Mouse (Mus musculus): ENCODE results near the gene Gm21870.
"Not testable (repeated sequence)": the region's sequence is repeated elsewhere in the genome, so short reads cannot be mapped to it uniquely, and the experiment has no call there.

Gm21870 gene

DNA sequence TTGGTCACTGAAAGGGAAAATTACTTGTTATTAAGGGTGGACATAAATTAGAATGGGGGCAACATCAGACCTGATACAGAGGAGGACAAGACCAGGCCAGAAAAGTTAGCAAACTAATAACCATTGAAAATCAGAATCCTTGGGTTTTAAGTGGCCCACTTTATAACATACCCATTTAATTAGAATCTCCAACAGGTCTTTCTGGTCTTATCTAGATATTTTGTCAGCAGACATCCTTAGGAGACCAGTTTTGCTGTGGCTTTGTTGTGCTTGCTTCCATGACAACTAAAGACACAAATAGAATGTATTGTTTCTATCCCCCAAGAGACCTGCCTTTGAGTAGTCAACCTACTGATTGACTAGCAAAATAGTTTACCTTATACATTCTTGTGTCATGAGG, at the start of gene Gm21870:
Gm21870 (minus strand) TSS at position 101 of the 400 bp plus-strand sequence.
- DNase-seq (ENCODE audit: low read depth, low spot score) = not testable (repeated sequence)

DNA sequence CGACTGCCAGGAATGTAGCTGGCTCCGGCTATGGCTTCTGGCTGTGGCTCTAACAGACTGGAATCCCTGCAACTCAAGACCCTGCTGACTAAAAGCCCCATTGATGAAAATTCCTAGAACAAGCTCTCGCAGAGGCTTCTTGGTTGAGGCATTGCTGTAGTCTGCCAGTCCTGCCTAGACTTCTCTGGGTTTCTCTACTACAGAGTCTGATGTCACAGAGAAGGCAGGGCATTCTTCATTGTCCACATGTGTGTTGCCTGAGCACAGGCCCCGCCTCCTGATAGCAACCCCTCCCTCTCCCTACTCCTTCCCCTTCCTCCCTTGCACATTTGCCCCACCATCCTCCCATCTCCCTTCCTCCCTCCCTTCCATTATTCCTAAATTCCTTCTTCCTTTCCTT, 30.2 kb downstream of the Gm21870 start, which contains the start of gene Btbd35f6:
Btbd35f6 (minus strand) TSS at position 101 of the 400 bp plus-strand sequence.
- DNase-seq (ENCODE audit: low read depth, low spot score) = not testable (repeated sequence)

Measured in WW6 (cell line).